Mouse (Mus musculus): ENCODE measurements around the gene Stac2. TPM values are rescaled to one million over a fixed set of nuclear protein-coding genes. Genes with fewer than 3 reads are reported as not detected.

The Stac2 gene
- polyA plus RNA-seq (2012; rRNA removed): 0.88 and 1.2 TPM in 2 replicates

DNA sequence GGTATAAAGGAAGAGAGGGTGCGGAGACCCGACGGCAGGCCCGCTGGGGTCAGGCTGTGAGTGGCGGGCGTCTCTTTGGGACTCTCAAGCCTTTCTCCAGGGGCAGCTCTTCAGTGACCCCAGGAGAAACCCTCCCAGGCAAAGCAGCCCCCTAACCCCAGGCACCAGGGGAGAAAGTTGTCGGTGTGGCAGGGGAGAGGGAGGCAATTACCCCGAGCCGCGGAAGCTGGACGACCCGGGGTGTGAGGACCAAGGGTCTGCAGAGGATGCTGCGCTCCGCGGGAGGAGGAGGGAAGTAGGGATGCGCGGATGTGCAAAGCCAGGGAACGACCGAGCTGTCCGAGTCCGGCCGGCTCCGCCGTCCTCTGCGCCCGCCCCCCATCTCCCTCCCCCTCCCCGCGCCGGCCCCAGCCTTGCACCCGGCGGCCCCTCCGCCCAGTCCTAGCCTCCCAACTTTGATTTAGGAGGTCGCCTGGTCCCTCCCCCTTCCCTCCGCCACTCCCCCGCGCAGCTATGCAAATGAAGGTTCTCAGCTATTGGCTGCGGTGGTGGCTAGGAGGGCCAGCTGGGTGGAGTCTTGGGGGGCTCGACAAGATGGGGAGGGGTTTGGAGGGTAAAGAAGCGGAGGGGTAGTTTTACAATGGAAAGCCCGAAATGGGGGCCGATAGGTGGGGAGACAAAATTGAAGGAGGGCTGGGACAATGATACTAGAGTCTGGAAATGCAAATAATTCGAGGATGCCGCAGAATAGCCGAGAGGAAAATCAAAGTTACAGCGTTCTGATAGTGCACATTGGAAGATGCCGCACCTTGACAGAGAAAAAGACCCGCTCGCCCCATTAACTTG is at the start of gene Stac2:
TSS of gene Stac2 (minus strand) at position 474 of the 846 bp plus-strand sequence.
- peaks cover 8% of the 10 kb centered on the region; the same call in 1 of the 2 replicates for H3K4me1 ChIP-seq (ENCODE audit: control insufficient read depth, insufficient read depth, low read length)
- 3% methylated on average over 48 of the region's 48 CpGs for WGBS
- TF ChIP-seq CTCF (IDR thresholded peaks at IDR 0.05; ENCODE audit: insufficient read depth, low read length): no peak
- no peak for TF ChIP-seq POLR2A (IDR thresholded peaks at IDR 0.05; ENCODE audit: borderline replicate concordance, extremely low read depth, low read depth, low read length)
- H3K4me3 ChIP-seq (replicated peaks; ENCODE audit: extremely low read depth, low read depth, low read length): peak within 1 kb of the TSS; percentile 2
- peak; percentile 53 for DNase-seq

DNA sequence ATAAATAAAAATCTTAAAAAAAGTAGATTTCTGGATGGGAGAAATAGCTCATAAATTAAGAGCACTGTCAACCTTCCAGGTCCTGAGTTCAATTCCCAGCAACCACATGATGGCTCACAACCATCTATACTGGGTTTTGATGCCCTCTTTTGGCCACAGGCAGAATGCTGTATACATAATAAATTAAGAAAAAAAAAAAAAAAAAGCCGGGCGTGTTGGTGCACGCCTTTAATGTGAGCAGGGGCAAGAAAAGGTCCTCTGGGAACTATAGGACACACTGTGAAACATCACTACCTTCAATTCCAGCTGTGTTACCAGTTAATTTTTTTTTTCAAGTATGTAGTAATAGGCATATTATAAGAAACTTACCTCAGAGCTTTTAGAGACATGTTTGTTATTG is 48.1 kb upstream of the Stac2 start:
- TF ChIP-seq CTCF (IDR thresholded peaks at IDR 0.05; ENCODE audit: insufficient read depth, low read length) (no peak), POLR2A (IDR thresholded peaks at IDR 0.05; ENCODE audit: borderline replicate concordance, extremely low read depth, low read depth, low read length) (no peak)
- 94% methylated on average over 3 of the region's 3 CpGs for WGBS
- H3K4me1 ChIP-seq (ENCODE audit: control insufficient read depth, insufficient read depth, low read length): no peaks in the 10 kb centered on the region
- H3K4me3 ChIP-seq (replicated peaks; ENCODE audit: extremely low read depth, low read depth, low read length): no peak overlapping the region
- DNase-seq: no peak

DNA sequence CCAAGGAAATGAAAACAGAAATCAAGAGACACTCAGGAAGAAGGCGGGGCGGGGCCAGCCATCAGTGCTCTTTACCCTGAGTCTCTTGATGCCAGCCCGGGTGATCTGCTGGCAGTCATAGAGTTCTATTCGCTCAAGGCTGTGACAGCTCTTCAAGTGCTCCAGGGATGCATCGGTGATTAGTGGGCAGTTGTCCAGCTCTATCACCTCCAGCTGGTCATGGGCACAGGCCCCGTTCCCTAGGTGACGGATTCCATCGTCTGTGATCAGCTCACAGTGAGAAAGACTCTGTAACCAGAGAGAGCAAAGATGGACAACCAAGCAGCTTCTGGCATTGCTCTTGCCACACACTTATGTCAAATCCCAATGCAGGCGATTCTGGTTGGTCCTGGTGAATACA is 37.3 kb upstream of the Stac2 start:
- H3K4me1 ChIP-seq (ENCODE audit: control insufficient read depth, insufficient read depth, low read length): no peaks in the 10 kb centered on the region
- DNase-seq: no peak
- WGBS: 81% methylated on average over 9 of the region's 9 CpGs
- no peak overlapping the region for H3K4me3 ChIP-seq (replicated peaks; ENCODE audit: extremely low read depth, low read depth, low read length)
- TF ChIP-seq POLR2A (IDR thresholded peaks at IDR 0.05; ENCODE audit: borderline replicate concordance, extremely low read depth, low read depth, low read length) (no peak), CTCF (IDR thresholded peaks at IDR 0.05; ENCODE audit: insufficient read depth, low read length) (no peak)

DNA sequence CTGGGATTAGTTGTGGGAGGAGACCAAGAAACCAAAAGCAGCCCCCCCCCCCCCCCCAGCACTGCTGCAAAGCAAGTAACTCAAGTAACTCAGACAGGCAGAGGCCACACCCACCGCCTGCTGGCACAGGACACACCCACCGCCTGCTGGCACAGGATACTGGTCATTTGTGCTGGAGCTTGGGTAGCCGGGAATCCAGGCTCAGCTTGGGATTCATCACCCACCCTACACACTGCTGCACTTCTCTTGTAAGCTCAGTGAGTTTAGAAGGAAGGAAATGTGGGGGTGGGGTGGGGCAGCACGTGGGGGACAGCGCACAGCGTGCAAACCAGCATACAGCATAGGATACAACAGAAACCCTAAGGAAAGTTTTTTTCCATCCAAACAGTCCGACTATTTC is 35.0 kb upstream of the Stac2 start:
- peak; percentile 9 for DNase-seq
- 20% methylated on average over 7 of the region's 7 CpGs for WGBS
- TF ChIP-seq CTCF (IDR thresholded peaks at IDR 0.05; ENCODE audit: insufficient read depth, low read length) (no peak), POLR2A (IDR thresholded peaks at IDR 0.05; ENCODE audit: borderline replicate concordance, extremely low read depth, low read depth, low read length) (no peak)
- Histone ChIP-seq H3K4me1 (ENCODE audit: control insufficient read depth, insufficient read depth, low read length) (no peaks in the 10 kb centered on the region), H3K4me3 (replicated peaks; ENCODE audit: extremely low read depth, low read depth, low read length) (no peak overlapping the region)

- DNase-seq: no peak
- no peak for TF ChIP-seq CTCF (IDR thresholded peaks at IDR 0.05; ENCODE audit: insufficient read depth, low read length)
- TF ChIP-seq POLR2A (IDR thresholded peaks at IDR 0.05; ENCODE audit: borderline replicate concordance, extremely low read depth, low read depth, low read length): no peak
- Histone ChIP-seq H3K4me1 (ENCODE audit: control insufficient read depth, insufficient read depth, low read length) (no peaks in the 10 kb centered on the region), H3K4me3 (replicated peaks; ENCODE audit: extremely low read depth, low read depth, low read length) (no peak overlapping the region)
- WGBS: 76% methylated on average over 7 of the region's 7 CpGs
Measured at GRCm38 (mm10) chr11:98086574-98086973, 33.3 kb upstream of the Stac2 start.

DNA sequence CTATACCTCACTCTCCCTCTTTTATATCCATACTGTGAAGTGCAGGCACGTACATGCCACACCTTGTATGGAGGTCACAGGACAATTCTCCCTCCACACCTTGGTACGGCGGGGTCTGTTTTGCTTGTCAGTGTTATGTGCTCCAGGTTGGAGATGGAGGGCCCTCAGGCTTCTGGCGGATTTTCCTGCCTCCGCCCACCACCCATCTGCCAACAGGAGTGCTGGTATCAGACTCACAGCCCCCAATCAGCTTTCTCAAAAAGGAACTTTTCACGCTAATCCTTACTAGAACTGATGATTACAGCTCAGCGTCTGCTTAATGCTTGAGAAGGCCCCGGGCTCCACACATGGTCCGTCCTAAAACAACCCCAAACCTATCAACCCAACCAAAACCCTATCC is 32.9 kb upstream of the Stac2 start:
- Histone ChIP-seq H3K4me3 (replicated peaks; ENCODE audit: extremely low read depth, low read depth, low read length) (no peak overlapping the region), H3K4me1 (ENCODE audit: control insufficient read depth, insufficient read depth, low read length) (no peaks in the 10 kb centered on the region)
- WGBS: 94% methylated on average over 9 of the region's 9 CpGs
- TF ChIP-seq POLR2A (IDR thresholded peaks at IDR 0.05; ENCODE audit: borderline replicate concordance, extremely low read depth, low read depth, low read length): no peak
- no peak for TF ChIP-seq CTCF (IDR thresholded peaks at IDR 0.05; ENCODE audit: insufficient read depth, low read length)
- no peak for DNase-seq

- TF ChIP-seq POLR2A (IDR thresholded peaks at IDR 0.05; ENCODE audit: borderline replicate concordance, extremely low read depth, low read depth, low read length): no peak
- TF ChIP-seq CTCF (IDR thresholded peaks at IDR 0.05; ENCODE audit: insufficient read depth, low read length): no peak
- Histone ChIP-seq H3K4me3 (replicated peaks; ENCODE audit: extremely low read depth, low read depth, low read length) (no peak overlapping the region), H3K4me1 (ENCODE audit: control insufficient read depth, insufficient read depth, low read length) (no peaks in the 10 kb centered on the region)
- WGBS: 89% methylated on average over 7 of the region's 7 CpGs
- DNase-seq: no peak
Measured at GRCm38 (mm10) chr11:98082745-98083144, 29.5 kb upstream of the Stac2 start.

- no peak overlapping the region for H3K4me3 ChIP-seq (replicated peaks; ENCODE audit: extremely low read depth, low read depth, low read length)
- H3K4me1 ChIP-seq (ENCODE audit: control insufficient read depth, insufficient read depth, low read length): 0 out of 2 replicates have a peak, but pooled peaks cover 2% of the 10 kb centered on the region
- 85% methylated on average over 6 of the region's 6 CpGs for WGBS
- TF ChIP-seq POLR2A (IDR thresholded peaks at IDR 0.05; ENCODE audit: borderline replicate concordance, extremely low read depth, low read depth, low read length): no peak
- TF ChIP-seq CTCF (IDR thresholded peaks at IDR 0.05; ENCODE audit: insufficient read depth, low read length): no peak
- DNase-seq: no peak
Measured at GRCm38 (mm10) chr11:98080450-98080849, 27.2 kb upstream of the Stac2 start.

GRCm38 (mm10) chr11:98077086-98077485 is 23.8 kb upstream of the Stac2 start:
- no peak for DNase-seq
- TF ChIP-seq CTCF (IDR thresholded peaks at IDR 0.05; ENCODE audit: insufficient read depth, low read length) (no peak), POLR2A (IDR thresholded peaks at IDR 0.05; ENCODE audit: borderline replicate concordance, extremely low read depth, low read depth, low read length) (no peak)
- H3K4me1 ChIP-seq (ENCODE audit: control insufficient read depth, insufficient read depth, low read length): 0 out of 2 replicates have a peak, but pooled peaks cover 2% of the 10 kb centered on the region
- 74% methylated on average over 8 of the region's 8 CpGs for WGBS
- H3K4me3 ChIP-seq (replicated peaks; ENCODE audit: extremely low read depth, low read depth, low read length): no peak overlapping the region

Measured in lung, adult 2 months (tissue).